Mouse (Mus musculus) spleen, adult 12 weeks (tissue): ENCODE results near the gene Gnaq.

Source experiments
- DNase-seq: peaks from one replicate; pipeline ENCODE4 v3.0.0; 2022; ENCODE audit warnings: low spot score

Gnaq gene

DNA sequence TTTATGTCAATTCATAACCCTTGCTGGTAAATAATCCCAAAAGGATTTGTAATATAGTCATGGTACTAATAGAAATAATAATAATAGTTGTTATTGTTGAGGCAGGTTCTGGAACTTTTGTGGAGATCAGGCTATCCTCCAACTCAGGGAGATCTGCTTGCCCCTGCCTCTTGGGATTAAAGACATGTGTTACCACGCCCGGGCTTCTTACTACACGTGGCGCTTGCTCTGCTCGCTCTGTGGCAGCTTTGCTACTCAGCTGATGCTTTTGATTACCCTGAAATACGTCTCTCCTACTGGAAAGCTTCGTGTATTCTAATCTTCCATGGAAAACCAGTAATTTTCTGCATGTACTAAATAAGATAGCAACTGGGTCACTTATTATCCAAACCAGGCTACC is 187.4 kb downstream of the Gnaq start:
- no peak for DNase-seq

DNA sequence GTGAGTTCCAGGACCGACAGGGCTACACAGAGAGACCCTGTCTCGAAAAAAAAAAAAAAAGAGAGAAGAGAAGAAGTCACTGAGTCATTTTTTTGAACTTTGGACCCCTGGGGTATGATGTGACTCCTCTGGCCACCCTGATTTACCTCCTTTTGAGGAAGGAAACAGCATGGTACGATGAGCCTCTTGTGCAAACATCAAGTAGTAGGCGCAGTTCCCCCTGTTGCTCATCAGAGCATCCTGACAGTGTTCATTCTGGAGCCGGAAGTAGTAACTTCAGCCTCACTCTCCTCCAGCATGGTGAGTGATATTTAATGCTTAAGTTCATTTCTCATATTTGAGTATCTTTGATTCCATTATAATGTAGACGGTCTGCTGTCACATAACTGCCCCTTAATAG is 190.4 kb downstream of the Gnaq start:
- no peak for DNase-seq

DNA sequence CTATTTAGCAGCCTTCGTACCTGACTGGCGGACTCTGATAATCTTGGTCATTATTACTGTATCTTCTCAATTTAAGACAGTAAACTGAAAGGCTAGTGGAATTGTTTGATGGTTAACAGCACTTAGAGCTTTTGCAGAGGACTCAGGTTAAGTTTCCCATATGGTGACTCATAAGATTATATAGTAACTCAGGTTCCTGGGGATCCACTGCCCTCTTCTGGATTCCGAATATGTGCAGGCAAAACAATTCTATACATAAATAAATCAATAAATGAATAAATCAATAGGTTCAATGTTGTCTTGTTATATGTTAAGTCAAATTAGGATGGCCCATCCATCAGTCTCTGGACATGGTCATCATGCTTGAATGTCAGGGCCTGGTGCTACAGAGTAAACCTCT is 191.6 kb downstream of the Gnaq start:
- no peak for DNase-seq

DNA sequence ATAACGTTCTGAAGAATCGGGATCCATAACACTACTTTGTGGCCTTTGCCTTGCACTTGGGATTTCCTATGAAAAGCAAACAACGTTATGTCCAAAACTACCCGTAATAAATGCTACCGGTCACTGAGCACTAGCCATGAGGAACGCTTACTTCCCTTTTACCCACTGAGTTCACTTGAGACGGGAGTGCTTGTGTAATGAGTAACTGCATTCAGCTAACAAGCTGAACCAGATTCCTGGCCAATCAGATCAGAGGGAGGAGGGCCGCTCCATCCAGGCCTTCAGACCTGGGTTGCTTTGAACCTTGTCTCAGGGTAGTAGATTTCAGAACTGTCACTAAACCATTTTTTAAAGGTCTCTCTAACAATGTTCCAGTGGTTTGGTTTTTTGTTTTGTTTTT is 193.3 kb downstream of the Gnaq start:
- DNase-seq = no peak

DNA sequence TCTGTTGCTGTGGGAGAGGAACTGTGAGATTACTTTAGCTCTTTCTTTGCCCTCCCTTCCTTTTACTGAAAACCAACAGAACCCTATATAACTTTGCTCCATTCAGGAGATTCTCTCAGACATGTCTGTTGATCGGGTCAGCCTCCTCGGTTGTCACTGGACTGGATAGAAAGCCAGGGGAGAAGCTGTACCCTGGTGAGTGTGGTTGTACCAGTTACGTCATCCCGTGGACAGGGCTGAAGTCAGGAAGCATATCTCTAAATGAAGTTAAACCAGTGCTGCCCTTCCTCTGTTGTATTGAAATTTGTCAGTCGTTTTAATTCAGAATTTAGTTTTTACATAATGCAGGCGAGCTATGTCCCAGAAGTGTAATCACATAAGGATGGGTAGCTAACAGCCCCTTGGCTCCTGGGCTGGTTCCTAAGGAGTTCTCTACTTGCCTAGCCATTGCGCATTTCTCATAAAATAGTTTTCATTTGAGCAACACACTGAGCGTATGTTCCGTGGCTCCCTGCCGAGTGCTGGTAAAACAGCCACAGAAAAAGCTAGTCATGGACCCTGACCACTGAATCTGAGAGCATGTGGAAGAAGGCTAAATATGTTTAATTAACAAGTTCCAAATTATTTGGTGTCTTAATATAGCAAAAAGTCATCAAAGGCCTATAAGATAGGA is 194.9 kb downstream of the Gnaq start:
- no peak for DNase-seq

DNA sequence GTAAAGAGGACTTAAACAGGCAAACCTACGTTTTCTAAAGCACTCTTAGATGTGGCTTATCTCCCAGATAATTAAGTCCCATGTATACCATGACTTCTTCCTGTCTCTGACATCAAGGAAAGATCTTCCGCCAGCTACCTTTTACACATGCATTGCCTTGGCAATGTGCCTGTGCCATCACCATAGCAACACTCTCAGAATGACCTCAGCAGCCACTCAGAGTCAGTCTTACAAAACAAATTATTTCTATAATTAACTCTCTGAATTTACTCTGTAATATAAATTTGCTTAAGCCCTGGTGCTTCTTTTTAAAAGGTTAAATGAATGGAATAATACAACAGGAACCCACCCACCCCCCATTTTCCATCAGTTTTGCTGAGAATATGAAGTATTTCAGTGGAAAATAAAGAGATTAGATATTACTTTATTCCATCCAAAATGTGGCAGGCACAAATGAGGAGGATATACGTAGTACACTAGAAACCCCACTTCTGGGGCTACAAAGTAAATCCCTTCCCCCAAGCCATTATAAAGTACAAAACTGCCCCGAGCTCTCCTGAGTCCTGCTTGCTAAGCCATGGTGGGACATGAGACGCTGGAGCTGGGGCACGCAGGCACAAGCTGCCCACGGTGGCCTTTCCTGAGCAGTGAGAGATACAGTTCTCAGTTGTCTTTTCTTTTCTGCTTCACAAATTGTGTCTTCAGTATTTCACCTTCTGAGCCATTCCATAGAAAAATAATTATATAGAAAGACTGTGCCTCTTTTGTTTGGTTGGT is 195.6 kb downstream of the Gnaq start:
- DNase-seq = peak; percentile 17

DNA sequence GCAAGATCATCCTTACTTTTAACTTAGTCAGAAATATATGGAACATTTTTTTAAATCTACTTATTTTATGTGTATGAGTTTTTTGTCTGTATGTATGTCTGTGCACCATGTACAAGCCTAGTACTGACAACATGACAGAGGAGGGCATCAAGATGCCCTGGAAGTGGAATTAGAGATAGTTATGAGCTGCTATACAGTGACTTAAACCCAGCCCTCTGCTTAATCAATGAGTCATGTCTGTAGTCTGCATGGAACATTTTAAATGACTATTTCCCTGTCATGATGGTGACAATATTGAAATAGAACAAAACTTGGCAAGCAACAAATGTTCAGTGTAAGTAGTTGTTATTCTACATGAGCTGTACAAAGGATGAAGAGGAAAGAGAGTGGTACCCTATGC is 196.4 kb downstream of the Gnaq start:
- no peak for DNase-seq

DNA sequence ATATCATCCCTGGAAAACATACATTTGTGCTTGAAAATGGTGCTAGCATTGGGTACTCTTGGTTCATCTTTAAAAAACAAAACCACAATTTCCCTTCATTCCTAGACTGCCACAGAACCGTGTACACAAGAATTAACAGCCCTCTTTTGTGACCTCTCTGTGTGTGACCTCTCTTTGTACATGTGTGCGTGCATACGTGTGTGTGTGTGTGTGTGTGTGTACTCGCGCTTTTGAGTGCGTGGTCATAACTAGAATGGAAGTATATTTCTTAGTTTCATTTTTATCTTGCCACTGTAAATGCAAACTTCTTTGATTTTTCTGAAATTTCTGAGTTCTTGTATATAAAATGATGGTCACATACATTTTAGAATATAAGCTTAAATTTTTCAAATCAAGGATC is 197.0 kb downstream of the Gnaq start:
- no peak for DNase-seq

DNA sequence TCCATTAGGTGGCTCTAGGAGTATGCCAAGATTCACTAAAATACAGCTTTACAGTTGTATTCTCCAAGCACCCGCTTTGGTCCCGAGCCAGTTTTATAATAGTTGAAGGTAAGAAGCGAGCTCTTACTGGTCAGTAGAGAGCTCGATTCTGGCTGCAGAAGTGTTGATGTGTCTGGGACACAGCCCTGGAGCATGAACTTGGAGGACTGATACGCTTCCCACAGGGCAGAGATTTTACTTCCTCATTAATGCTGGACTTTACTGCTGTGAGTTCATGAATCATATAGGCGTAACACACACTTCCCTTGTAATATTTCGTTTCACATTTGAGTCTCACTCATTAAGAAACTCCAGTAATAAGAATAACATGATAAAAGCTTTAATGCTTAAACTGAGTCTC is 197.5 kb downstream of the Gnaq start:
- no peak for DNase-seq

DNA sequence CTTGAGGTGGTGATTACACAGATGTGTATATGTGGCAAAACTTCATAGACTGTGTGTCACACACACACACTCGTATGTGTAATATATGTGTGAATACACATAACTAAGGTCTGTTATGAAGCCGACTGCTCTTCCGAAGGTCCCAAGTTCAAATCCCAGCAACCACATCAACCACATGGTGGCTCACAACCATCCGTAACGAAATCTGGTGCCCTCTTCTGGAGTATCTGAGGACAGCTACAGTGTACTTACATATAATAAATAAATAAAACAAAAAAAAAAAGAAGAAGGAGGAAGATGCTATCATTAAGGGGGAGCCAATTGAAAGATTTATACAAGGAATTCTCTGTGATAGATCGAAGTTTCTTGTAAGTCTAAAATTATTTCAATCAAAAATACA is 198.4 kb downstream of the Gnaq start:
- DNase-seq = no peak

DNA sequence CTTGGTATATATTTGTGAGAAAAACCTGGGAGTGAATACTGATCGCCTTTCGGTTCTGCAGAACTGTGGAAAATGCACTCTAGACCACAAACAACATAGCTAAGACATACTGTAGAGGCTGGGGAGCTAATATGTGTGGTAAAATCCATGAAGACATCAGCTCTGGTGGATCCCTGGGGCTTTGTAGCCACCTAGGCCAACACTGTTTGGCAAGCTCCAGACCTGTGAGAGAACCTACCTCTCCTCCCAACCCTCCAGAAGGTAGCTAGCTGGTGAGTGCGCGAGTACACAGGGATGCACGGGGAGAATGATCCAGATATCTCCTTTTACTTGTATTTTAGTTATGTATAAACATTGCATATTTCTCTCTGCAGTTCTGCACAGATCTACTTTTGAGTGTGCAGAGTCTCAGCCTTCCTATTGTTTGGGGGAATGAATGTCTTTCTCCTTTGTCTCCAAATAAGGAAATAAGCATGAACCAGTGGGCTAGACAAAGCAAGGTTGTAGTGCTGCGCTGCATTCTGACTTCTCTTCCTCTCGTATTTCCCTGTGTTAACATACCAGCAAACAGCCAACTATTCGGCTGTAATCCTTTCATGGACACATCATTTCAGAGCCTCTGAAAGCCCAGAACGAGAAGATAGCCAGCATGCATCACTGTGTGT is 205.4 kb downstream of the Gnaq start:
- no peak for DNase-seq

DNA sequence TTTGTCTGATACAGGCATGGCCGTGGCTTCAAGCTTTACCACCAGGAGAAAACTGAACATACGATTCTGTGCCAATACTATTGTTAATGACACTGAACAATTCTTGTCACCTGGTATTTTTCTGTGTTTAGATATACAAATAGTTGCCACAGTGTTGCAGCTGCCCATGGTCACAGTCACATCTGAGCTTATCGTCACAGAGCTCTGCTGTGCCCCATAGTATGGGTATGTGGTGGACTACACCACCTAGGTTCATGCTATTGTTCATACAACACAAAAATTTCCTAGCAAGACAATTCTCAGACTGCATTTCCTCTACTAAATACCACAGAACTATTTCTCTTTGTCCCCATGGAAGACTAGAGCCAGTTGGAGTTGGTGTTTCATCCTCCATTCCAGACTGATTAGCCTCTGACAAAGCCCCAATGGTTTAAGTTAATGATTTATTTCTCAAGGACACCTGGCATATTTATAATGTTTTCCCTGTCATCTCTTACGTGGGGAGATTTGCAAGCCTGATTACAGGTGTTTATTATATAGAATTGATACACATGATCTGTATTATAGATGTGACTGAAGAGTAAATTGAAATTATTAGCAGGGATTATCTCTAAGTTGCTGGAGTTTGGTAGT is 207.4 kb downstream of the Gnaq start:
- DNase-seq = no peak

DNA sequence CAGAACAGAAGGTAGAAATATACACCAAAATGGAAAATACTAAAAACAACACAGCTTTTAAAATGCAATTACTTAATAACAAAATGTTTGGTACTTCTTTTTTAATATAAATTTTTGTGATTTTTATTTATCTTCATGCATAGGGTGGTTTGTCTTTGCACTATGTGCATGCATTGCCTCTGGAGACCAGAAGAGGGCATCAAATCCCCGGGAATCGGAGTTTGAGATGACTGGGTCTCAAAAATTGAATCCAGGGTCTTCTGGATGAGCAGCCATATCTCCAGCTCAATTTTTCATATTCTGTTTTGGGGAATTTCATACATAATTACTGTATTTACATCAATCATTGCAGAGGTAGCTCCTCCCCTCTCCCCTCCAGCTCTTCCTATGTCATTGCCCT is 210.1 kb downstream of the Gnaq start:
- no peak for DNase-seq

DNA sequence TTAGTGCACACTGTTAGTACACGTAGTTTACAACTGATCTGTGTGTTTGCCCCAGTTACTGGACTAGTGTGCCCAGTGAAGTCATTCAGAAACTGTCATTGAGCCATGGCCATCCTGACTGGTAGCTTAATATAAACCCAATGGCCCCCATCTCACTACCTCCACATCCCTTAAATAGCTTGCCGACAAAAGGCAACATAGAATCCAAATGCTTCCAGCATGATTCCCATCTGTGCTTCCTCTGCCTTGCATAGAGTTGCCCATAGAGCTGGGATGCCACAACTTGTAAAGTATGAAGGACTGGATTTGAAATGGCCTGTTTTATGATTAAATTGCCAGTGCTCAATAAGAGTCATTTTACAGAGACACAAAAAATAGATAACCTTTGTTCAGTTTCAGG is 212.9 kb downstream of the Gnaq start:
- DNase-seq = no peak

DNA sequence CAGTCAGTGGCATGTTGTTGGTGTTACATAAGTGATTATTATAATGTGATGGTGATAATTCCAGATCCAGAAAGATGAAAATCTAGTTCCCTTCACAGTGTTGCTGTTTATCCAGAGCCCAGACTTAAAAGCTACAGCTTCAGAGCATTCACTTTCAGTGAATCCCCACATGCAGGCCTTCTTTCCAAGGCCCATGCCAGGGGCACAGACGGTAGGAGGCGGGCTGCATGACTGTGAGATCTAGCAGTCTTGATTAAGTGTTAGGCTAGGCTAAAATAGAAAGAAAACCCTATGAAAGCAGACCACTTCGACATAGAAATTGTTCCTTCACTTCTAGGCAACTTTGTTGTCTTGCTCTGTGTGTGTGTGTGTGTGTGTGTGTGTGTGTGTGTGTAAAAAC is 214.4 kb downstream of the Gnaq start:
- no peak for DNase-seq

DNA sequence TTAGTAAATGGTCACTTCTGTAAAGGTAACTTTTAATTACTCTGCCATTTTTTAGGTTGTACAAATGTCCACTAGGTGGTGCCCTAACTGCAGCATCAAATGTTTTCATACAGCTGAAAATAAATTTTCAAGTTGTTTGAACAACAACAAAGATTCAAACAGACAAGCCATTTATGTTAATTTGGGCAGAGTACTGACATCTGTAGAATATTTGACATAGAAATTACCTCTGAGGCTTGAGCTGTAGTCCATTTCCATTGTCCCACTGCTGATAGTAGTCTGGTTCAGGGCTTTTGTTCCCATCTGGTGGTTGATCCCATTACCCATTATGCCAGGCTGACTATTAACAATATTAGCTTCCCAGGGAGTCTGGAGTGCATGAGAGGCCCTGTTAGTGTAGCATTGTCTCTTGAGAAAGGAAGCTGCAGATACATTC is 221.1 kb downstream of the Gnaq start:
- no peak for DNase-seq

DNA sequence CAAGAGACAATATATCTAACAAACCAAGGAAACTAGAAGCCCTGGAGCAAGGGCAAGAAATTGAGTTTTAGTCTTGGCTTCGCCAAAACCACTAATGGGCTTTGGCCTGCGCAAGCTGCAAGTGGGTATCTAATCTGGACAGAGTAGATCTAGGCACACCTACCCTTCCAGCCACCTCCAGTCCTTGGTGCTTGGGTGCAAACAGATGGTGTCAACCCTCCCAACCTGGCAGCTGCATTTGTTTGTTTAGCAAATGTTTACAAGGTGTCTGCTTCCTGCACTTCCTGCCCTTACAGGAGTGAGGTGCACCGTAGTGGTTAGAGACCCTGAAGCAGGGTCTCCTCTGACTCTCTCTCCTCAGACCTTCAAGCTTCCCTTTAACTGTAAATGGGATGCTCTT is 225.5 kb downstream of the Gnaq start:
- no peak for DNase-seq

DNA sequence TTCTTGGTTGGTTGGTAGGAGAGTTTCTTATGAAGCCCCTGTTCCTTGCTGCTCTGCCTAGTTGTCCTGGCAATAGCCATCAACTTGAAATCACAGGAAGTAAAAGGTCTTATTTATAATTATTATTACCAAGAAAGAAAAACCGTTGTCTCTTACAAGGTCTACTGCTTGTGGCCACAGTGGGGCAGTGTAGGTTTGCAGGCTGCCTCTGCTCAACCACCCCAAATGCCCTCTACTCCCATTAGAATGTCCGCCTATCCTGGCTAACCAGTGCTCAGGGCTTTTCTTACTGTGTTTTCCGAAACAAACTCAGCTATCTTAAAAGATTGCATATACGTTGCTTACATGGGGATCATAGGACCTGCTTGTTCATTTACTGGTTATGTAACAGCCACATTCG is 226.3 kb downstream of the Gnaq start:
- no peak for DNase-seq

DNA sequence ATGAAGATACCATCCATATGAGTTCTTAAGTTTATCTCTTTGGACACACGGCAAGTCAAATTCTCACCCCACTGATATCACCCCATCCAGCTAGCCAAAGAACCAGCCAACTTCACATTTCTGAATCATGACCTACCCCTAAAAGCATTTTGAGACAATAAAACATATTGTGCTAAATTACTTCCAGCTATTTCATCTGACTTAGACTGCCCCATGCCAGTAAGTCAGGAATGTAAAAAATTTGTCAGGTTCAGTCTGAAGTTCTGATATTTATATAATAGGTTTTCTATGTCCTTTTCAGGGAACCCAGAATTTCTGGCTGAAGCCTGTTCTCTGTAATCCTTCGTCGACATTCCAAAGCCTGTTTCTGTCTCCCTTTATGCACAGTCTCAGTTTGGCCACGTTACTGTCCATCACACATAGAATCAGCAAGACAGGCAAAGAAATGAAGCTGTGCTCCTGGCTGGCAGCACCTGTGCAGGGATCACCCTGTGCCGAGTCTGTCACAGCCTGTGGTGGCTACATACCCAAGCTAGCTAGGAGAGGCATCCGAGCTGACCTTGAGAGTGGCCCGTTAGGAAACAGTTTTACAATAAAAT is 233.9 kb downstream of the Gnaq start:
- no peak for DNase-seq

DNA sequence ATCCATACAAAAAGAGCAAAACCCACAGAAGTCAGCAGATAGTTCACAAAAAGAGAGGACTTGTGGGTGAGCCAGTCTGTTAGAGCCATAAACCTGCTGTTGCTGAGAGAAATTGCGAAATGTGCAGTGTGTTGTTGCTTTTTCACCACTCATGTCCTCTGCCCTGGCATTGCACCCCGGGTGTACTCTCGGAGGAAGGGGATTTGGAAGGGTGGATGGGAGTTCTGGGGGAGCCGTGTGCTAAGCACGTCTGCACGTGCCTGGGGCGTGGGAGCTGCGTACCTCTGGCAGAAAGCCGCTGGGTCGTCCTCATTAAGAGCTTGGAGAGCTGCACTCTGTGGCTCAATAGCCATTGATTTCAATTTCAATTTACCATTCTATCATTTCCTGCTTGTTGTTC is 234.6 kb downstream of the Gnaq start:
- DNase-seq = no peak

DNA sequence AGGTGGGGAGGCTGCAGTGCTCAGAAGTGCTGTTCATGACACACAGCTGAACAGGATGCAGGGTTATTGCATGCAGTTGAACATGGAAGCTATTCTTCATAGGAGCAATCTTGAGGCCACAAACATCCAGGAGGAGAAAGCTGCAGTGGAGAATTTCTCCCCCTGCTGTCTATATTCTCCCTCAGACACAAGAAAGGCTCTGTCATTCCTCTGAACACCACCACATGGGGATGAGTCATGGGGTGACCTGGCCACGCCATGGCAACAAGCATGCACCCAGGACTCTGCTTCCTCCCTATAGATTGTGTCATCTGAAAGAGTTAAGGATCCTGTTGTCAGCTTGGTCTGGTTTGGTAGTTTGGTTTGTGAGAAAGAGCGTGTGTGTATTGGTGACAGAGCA is 239.0 kb downstream of the Gnaq start:
- no peak for DNase-seq

DNA sequence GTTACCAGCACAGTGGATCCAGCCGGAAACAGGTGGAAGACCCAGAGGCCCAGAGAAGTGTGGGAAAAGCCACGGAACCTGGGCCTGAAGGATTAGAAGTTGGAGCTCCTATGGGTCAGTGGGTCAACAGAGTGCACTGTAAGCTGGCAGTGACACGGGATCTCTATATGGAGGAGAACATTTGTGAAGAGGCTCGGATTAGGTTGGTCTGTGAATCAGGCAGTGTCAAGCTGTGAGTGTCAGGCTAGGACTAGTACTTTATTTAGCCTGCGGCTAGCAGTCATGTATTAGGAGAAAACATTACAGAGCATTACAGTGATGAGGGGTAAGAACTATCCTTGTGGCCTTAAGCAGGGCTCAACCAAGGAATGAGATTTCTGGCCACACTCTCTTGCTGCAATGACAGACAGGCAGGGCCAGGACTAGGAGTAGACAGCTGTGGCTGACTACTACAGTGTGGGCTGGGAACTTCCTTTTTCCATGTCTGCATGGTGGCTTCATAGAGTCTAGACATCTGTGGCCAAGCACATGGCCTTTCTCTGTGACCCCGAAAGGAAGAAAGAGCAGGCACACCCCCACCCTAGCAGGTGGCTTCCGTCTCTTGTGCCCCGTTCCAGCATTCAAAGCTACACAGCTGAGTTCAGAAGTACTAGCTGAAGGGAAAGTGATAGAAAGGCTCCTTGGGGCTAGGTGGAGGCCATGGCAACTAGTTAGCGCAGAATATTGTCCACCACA is 240.3 kb downstream of the Gnaq start:
- peak; percentile 8 for DNase-seq
